Mouse (Mus musculus) myocyte (in vitro differentiated cells): ENCODE measurements around the gene Eipr1. TPM values are rescaled to one million over a fixed set of nuclear protein-coding genes. Genes with fewer than 3 reads are reported as not detected.
"Not testable (repeated sequence)": the region's sequence is repeated elsewhere in the genome, so short reads cannot be mapped to it uniquely, and the experiment has no call there.

Experiments used
- H3K27me3 ChIP-seq: one replicate; pipeline ENCODE4 v1.6.1; 2011; ENCODE audit not compliant: control insufficient read depth, insufficient read depth, insufficient read length
- H3K36me3 ChIP-seq: one replicate; pipeline ENCODE4 v1.6.1; 2011; ENCODE audit not compliant: control insufficient read depth, insufficient read depth
- H3K4me2 ChIP-seq: one replicate; pipeline ENCODE4 v1.6.1; 2011; ENCODE audit warnings: low read depth, control low read depth
- H3K4me3 ChIP-seq: one replicate; pipeline ENCODE4 v1.5.1; 2011; ENCODE audit warnings: mild to moderate bottlenecking, control low read depth, moderate library complexity
- H3K79me2 ChIP-seq: one replicate; pipeline ENCODE4 v1.6.1; 2011; ENCODE audit not compliant: control insufficient read depth, insufficient read depth
- H3ac ChIP-seq: one replicate; pipeline ENCODE4 v1.6.1; 2011; ENCODE audit not compliant: control insufficient read depth, insufficient read length
- CEBPB ChIP-seq: IDR thresholded peaks from 2 replicates; pipeline ENCODE4 v1.6.1; 2011; ENCODE audit warnings: mild to moderate bottlenecking, moderate library complexity; ENCODE audit not compliant: poor library complexity, insufficient read depth, severe bottlenecking
- E2F4 ChIP-seq: IDR thresholded peaks from one replicate; pipeline ENCODE4 v1.6.1; 2011; ENCODE audit warnings: mild to moderate bottlenecking, control low read depth, moderate library complexity; ENCODE audit not compliant: insufficient read depth
- MAX ChIP-seq: IDR thresholded peaks from one replicate; pipeline ENCODE4 v1.6.1; 2011; ENCODE audit warnings: low read depth, mild to moderate bottlenecking, control low read depth
- MYOD1 ChIP-seq, 3 experiments: IDR thresholded peaks; one replicate each; pipeline ENCODE4 v1.6.1; 2011; ENCODE audit warnings: control low read depth in 2 of 3, low read depth in 2 of 3, mild to moderate bottlenecking in 2 of 3, moderate library complexity in 1 of 3; ENCODE audit not compliant: insufficient read length in 2 of 3, control insufficient read depth in 1 of 3
- MYOG ChIP-seq, 3 experiments: IDR thresholded peaks; one replicate each; pipeline ENCODE4 v1.6.1; 2011; ENCODE audit warnings: control low read depth in 2 of 3, low read depth in 2 of 3, mild to moderate bottlenecking in 2 of 3; ENCODE audit not compliant: insufficient read length in 2 of 3, control insufficient read depth in 1 of 3, insufficient read depth in 1 of 3
- POLR2A ChIP-seq: IDR thresholded peaks from one replicate; pipeline ENCODE4 v1.6.1; 2011; ENCODE audit warnings: low read depth, mild to moderate bottlenecking, control low read depth, moderate library complexity; ENCODE audit not compliant: insufficient read length
- POLR2AphosphoS2 ChIP-seq: IDR thresholded peaks from one replicate; pipeline ENCODE4 v1.6.1; 2011; ENCODE audit warnings: low read depth, control low read depth; ENCODE audit not compliant: insufficient read length
- REST ChIP-seq: IDR thresholded peaks from one replicate; pipeline ENCODE4 v1.6.1; 2011; ENCODE audit warnings: mild to moderate bottlenecking, control low read depth, moderate library complexity; ENCODE audit not compliant: insufficient read depth, insufficient read length
- SRF ChIP-seq: IDR thresholded peaks from one replicate; pipeline ENCODE4 v1.6.1; 2011; ENCODE audit warnings: low read depth; ENCODE audit not compliant: control insufficient read depth, insufficient read length
- TCF12 ChIP-seq: IDR thresholded peaks from one replicate; pipeline ENCODE4 v1.6.1; 2011; ENCODE audit warnings: mild to moderate bottlenecking, control low read depth; ENCODE audit not compliant: poor library complexity, insufficient read depth, severe bottlenecking
- TCF3 ChIP-seq: IDR thresholded peaks from one replicate; pipeline ENCODE4 v1.6.1; 2011; ENCODE audit warnings: low read depth, control low read depth; ENCODE audit not compliant: insufficient read length
- USF1 ChIP-seq: IDR thresholded peaks from one replicate; pipeline ENCODE4 v1.6.1; 2011; ENCODE audit warnings: low read depth, mild to moderate bottlenecking, control low read depth, moderate library complexity
- polyA plus RNA-seq: library from polyadenylated mRNA; unstranded; fragments of >200 nt; fragmentation: generic; extraction: Trizol; gene quantifications from one replicate; pipeline ENCODE4 v1.2.1, GENCODE M21; 2012; ENCODE audit warnings: missing spikeins

Eipr1 gene
- polyA plus RNA-seq, 1 experiment = 19.5 TPM

DNA sequence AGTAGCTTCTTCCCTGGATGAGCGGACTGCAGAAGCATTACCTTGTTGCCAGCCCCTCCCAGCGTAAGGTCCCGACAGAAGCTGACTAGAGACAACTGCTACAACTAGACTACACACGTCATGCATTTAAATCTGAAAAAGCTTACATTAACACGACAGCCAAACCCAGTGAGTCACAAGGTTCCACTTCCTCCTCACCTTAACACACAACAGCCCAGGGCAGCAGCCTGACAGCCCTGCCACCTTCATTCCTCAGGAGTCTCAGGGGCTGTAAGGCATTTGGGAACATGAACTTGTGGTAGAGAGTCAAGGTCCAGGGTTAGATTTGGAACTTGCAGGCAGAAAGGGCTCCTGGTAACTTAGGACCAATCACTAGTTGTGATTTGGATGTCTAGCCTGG, 24.5 kb upstream of the Eipr1 start:
- Histone ChIP-seq H3K27me3 (no peaks in the 10 kb centered on the region), H3ac (no peak overlapping the region), H3K36me3 (no peaks in the 10 kb centered on the region), H3K79me2 (no peaks in the 10 kb centered on the region), H3K4me3 (no peak overlapping the region), H3K4me2 (no peak overlapping the region)
- TF ChIP-seq MAX (no peak), SRF (no peak), POLR2AphosphoS2 (no peak), CEBPB (no peak), TCF3 (no peak)

DNA sequence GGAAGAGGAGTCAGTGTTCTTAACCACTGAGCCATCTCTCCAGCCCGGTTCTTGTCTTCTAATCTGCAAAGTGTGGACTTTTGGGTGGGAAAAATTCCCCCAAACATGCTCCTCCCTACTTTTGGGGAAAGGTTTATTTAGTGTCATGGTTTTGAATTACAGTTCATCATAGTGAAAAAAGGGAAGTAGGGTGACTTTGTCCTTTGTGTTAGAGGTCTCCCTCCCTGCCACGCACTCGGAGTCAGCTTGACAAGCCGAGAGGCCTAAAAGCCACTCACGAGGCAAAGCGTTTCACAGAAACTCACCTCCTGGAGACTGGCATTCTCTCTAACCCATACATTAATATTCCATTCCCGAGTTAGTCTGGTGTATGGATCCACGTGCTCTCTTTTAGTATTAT, 19.0 kb upstream of the Eipr1 start:
- Histone ChIP-seq H3K4me3 (no peak overlapping the region), H3ac (no peak overlapping the region), H3K4me2 (no peak overlapping the region), H3K27me3 (no peaks in the 10 kb centered on the region), H3K79me2 (no peaks in the 10 kb centered on the region), H3K36me3 (peaks cover 21% of the 10 kb centered on the region)
- TF ChIP-seq E2F4 = no peak
- no peak for TF ChIP-seq TCF12
- no peak for TF ChIP-seq POLR2AphosphoS2
- no peak for TF ChIP-seq REST
- TF ChIP-seq SRF = no peak
- TF ChIP-seq MYOD1 (IDR thresholded peaks at IDR 0.05; ENCODE audit: control insufficient read depth in 1 of 3, insufficient read length in 2 of 3, low read depth in 2 of 3) = no peak
- TF ChIP-seq MYOG (IDR thresholded peaks at IDR 0.05; ENCODE audit: control insufficient read depth in 1 of 3, insufficient read depth in 1 of 3, insufficient read length in 2 of 3, low read depth in 2 of 3) = no peak
- TF ChIP-seq TCF3 = no peak
- no peak for TF ChIP-seq POLR2A
- no peak for TF ChIP-seq MAX
- TF ChIP-seq USF1 = no peak
- TF ChIP-seq CEBPB = no peak

DNA sequence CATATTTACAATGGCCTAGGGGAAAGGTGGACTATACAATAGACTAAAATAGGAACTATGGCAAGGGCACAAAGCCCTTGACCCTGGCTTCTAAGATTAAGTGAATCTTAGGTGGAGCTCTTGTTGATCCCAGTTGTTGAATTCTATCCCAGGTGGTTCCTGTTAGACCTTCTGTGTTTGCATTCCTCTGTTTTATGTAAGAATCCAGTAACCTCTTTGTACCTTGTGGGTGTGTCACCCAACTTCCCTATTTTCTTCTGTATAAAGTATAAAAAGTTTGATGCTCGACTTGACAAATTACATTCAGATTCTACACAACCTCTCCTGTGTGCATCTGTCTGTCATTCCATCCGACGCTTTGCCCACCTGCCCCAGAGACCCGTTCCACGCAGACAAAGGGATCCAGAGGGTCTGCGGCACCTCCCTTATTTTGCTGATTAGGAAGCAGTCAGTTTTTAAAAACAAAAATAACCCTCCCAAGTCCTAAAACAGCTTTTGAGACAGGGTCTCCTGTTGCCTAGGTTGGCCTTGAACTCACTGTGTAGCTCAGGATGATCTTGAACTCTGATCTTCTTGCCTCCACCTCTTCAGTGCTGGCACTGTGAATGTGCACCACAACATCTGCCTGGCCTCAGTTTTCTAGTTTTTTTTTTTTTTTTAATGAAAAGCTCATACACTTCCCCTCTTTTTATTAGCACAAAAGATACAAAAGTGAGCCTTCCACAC, 17.9 kb upstream of the Eipr1 start:
- H3K27me3 ChIP-seq, H3ac ChIP-seq, H3K4me2 ChIP-seq, H3K4me3 ChIP-seq, H3K79me2 ChIP-seq: not testable (repeated sequence)
- peaks cover 21% of the 10 kb centered on the region for H3K36me3 ChIP-seq

DNA sequence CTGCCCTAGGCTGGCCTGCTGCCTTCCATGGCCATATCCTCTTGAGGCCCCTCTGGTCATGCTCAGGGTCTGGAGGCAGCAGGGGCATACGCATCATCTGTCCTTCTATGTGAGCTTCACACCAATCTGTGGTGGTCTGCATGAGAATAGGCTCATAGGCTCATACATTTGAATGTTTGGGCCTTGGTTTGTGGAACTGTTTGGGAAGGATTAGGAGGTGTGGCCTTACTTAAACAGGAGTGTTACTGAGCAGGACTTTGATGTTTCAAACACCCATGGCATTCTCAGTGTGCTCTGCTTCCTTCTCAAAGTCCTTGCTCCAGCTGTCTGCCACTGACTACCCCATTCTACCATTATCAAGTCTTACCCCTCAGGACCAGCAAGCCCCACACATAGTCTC, 17.3 kb upstream of the Eipr1 start:
- no peaks in the 10 kb centered on the region for H3K27me3 ChIP-seq
- no peak for TF ChIP-seq POLR2A
- H3K36me3 ChIP-seq = peaks cover 21% of the 10 kb centered on the region
- no peak overlapping the region for H3ac ChIP-seq
- no peaks in the 10 kb centered on the region for H3K79me2 ChIP-seq
- H3K4me2 ChIP-seq = no peak overlapping the region
- H3K4me3 ChIP-seq = no peak overlapping the region

DNA sequence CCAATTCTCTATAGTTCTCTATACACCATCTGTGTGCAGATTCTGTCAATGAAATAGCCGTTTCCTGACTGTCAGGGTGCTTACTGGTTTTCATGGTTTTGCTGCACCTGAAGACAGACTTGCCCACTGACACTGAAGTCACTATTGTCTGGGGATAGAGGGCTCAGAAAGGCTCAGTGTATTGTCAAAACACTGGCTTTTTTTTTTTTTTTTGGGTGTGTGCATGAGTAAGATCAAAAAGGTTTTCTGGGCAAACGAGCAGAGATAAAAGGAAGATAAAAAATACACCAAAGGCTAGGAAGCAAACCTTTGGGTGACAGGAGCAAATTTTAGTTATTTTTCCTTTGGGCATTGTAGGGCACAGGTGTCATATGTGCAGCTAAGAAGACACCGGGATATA, 16.3 kb upstream of the Eipr1 start:
- Histone ChIP-seq H3K79me2 (peaks cover 3% of the 10 kb centered on the region), H3K4me3 (no peak overlapping the region), H3K36me3 (peaks cover 21% of the 10 kb centered on the region), H3K4me2 (no peak overlapping the region), H3ac (no peak overlapping the region), H3K27me3 (no peaks in the 10 kb centered on the region)
- TF ChIP-seq E2F4 (no peak), POLR2A (no peak), USF1 (no peak), REST (no peak), MYOG (IDR thresholded peaks at IDR 0.05; ENCODE audit: control insufficient read depth in 1 of 3, insufficient read depth in 1 of 3, insufficient read length in 2 of 3, low read depth in 2 of 3) (no peak), MYOD1 (IDR thresholded peaks at IDR 0.05; ENCODE audit: control insufficient read depth in 1 of 3, insufficient read length in 2 of 3, low read depth in 2 of 3) (no peak), TCF12 (no peak), CEBPB (no peak), TCF3 (no peak), POLR2AphosphoS2 (no peak), SRF (no peak), MAX (no peak)

DNA sequence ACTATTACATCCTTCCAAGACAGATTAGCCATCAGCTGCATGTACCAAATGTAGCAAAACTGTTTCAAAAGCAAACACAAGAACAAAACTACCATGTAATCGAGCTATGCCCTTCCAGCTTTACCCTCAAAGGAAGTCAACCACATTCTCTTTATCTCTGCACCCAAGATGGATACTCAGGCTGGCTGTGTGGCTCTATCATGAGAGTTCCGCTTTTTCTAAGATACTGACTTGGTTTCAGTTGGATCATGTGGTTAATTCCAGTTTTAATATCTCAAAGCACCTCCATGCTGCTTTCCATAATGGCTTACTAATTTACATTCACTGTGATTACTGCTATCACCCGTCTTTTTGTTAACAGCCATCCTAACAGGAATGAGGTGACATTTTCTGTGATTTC, 8.3 kb upstream of the Eipr1 start:
- no peaks in the 10 kb centered on the region for H3K27me3 ChIP-seq
- no peak overlapping the region for H3ac ChIP-seq
- H3K79me2 ChIP-seq = peaks cover 3% of the 10 kb centered on the region
- no peak overlapping the region for H3K4me2 ChIP-seq
- peaks cover 10% of the 10 kb centered on the region for H3K36me3 ChIP-seq
- no peak overlapping the region for H3K4me3 ChIP-seq
- TF ChIP-seq TCF3 (no peak), TCF12 (no peak), SRF (no peak), USF1 (no peak), CEBPB (no peak), POLR2AphosphoS2 (no peak), MAX (no peak), MYOD1 (IDR thresholded peaks at IDR 0.05; ENCODE audit: control insufficient read depth in 1 of 3, insufficient read length in 2 of 3, low read depth in 2 of 3) (no peak), REST (no peak), POLR2A (no peak), E2F4 (no peak), MYOG (IDR thresholded peaks at IDR 0.05; ENCODE audit: control insufficient read depth in 1 of 3, insufficient read depth in 1 of 3, insufficient read length in 2 of 3, low read depth in 2 of 3) (no peak)
